Mouse (Mus musculus) embryonic facial prominence, embryonic 15.5 days (tissue): ENCODE measurements around the gene Hfe2. TPM values are rescaled to one million over a fixed set of nuclear protein-coding genes. Genes with fewer than 3 reads are reported as not detected.
"Not testable (repeated sequence)": the region's sequence is repeated elsewhere in the genome, so short reads cannot be mapped to it uniquely, and the experiment has no call there.

Experiments used
- ATAC-seq: fragments of 200-750 bp; cut with Nextera tagmentation; 2 replicates; pipeline ENCODE4 v1.8.0; 2017; ENCODE audit warnings: low read depth, moderate TSS enrichment; ENCODE audit not compliant: insufficient number of reproducible peaks, low FRiP score, low TSS enrichment
- H3K27ac ChIP-seq: fragments of 300-500 bp; sonication (generic); replicated peaks from 2 replicates; pipeline ENCODE4 v1.5.1; 2015; ENCODE audit warnings: mild to moderate bottlenecking, inconsistent platforms
- H3K27me3 ChIP-seq: fragments of 300-500 bp; sonication (generic); 2 replicates; pipeline ENCODE4 v1.6.1; 2015; ENCODE audit warnings: inconsistent platforms
- H3K36me3 ChIP-seq: fragments of 300-500 bp; sonication (generic); 2 replicates; pipeline ENCODE4 v1.6.1; 2015; ENCODE audit warnings: mild to moderate bottlenecking, inconsistent platforms
- H3K4me1 ChIP-seq: fragments of 300-500 bp; sonication (generic); 2 replicates; pipeline ENCODE4 v1.6.1; 2015; ENCODE audit warnings: inconsistent platforms
- H3K4me2 ChIP-seq: fragments of 300-500 bp; sonication (generic); replicated peaks from 2 replicates; pipeline ENCODE4 v1.6.1; 2015; ENCODE audit warnings: mild to moderate bottlenecking, inconsistent platforms
- H3K4me3 ChIP-seq: fragments of 300-500 bp; sonication (generic); replicated peaks from 2 replicates; pipeline ENCODE4 v1.5.1; 2015; ENCODE audit warnings: mild to moderate bottlenecking, inconsistent platforms
- H3K9ac ChIP-seq: fragments of 300-500 bp; sonication (generic); 2 replicates; pipeline ENCODE4 v1.6.1; 2015; ENCODE audit warnings: inconsistent platforms
- H3K9me3 ChIP-seq: fragments of 300-500 bp; sonication (generic); replicated peaks from 2 replicates; pipeline ENCODE4 v1.6.1; 2016; ENCODE audit warnings: inconsistent platforms
- WGBS: fragments of 180-500 bp; shearing (Covaris S2); methylation state at CpG from one replicate; pipeline ENCODE4 v1.1.7; 2015; 5-methylcytosine and 5-hydroxymethylcytosine counted together
- polyA plus RNA-seq: library from polyadenylated mRNA; unstranded; fragments of >200 nt; fragmentation: Nextera tagmentation; extraction: Ambion mirVana; gene quantifications from 2 replicates; pipeline ENCODE4 v1.2.1, GENCODE M21; 2015

Hfe2 gene
- polyA plus RNA-seq, 1 experiment from 2014 or later, result 12.4 TPM

DNA sequence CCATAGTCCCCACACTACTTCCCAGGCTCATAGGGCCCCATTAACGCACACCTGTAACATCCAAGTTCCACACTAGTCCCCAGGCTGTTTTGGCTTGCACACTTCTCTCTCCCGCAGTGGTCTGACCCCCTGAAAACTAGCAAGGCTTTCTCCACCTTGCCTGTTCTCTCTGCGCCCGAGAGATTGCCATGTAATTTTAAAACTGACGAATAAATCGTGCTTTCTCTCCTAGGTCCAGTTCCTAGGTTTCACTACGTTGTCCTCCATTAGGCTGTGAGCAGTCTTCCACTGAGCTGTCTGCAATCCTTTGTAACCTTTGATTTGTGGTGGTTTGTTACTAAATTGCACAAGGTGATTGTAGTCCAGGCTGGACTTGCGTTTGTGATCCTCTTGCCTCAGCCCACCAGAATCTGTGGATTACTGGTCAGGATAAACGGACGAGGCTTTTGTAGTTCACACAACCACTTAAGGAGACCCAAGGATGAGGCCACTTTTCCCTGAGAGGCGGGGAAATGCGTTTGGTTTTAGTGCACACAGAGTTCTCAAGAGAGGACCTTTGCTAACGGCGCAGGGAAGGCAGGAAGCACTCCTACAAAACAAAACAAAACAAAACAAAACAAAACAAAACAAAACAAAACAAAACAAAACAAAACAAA, 28.2 kb upstream of the Hfe2 start:
- ATAC-seq, H3K4me1 ChIP-seq, H3K36me3 ChIP-seq, H3K9me3 ChIP-seq, H3K27me3 ChIP-seq: not testable (repeated sequence)
- Histone ChIP-seq H3K27ac (0 out of 2 replicates have a peak overlapping the region, but pooled peaks have one; percentile 28), H3K4me3 (peak overlapping the region; percentile 61), H3K9ac (peak overlapping the region; percentile 28; the same call in 1 of the 2 replicates), H3K4me2 (peak overlapping the region; percentile 90)
- 13% methylated on average over 14 of the region's 14 CpGs for WGBS

DNA sequence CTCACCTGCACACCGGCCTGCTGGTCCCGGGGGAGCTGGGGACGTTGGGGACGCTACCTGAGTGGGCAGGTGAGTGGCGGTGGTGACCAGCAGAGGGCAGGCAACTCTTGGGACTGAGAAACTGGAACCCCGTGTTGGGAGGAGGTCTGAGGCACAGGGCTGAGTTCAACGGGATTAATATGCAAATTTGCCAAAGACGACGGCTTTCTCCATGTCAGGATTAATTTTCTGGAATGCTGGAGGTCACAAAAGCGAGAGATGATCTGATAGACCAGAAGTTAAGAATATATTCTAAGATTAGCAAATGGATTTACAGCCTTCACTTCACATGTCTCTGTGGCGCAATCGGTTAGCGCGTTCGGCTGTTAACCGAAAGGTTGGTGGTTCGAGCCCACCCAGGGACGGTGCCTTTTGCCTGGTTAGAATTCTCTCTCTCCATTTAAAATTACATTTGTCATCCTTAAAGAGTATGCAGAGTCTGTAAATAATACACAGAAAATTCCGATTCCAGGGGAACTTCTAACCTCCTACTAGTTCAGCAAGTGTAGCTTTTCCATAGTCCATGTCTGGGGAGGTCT, 27.4 kb upstream of the Hfe2 start:
- peak overlapping the region; percentile 44; the same call in 1 of the 2 replicates for H3K27ac ChIP-seq
- no peaks in the 10 kb centered on the region for H3K9me3 ChIP-seq
- no peaks in the 10 kb centered on the region for H3K36me3 ChIP-seq
- peak overlapping the region; percentile 61 for H3K4me3 ChIP-seq
- no peaks in the 10 kb centered on the region for H3K27me3 ChIP-seq
- under 1% methylated on average over 19 of the region's 19 CpGs for WGBS
- ATAC-seq, result 0 out of 2 replicates have a peak, but pooled peaks have one; percentile 12
- H3K4me2 ChIP-seq, result peak overlapping the region; percentile 90
- peaks cover 9% of the 10 kb centered on the region; the same call in 1 of the 2 replicates for H3K4me1 ChIP-seq
- H3K9ac ChIP-seq, result peak overlapping the region; percentile 28

DNA sequence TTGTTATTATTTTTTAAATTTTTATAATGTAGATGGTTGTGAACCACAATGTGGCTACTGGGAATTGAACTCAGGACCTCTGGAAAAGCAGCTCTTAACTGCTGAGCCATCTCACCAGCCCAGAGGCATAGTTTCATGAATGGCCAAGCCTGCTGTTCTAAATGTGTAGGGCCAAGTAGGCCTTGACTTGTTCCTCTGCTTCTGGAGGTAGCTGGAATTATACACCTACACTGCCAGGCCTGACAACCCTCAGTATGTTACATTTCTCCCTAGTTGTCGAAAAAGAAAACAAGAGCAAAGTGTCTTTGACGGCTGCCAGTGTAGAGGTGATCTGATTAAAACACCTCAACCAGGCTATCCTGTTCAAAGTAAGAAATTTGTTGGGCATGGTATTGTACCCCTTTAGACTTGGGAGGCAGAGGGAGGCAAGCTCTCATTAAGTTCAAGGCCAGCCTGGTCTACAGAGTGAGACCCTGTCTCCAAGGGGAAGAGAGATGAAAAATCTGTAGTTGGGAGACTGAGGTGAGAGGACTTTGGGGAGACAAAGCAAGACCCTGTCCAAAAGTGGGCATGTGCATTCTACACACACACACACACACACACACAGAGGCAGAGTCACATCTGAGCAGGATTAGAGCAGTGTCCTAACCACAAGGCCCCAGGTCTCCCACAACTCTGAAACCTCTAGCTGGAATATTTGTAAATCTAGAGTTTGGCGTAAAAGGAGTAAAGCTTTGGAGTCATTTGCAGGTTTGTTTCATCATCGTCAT, 26.3 kb upstream of the Hfe2 start:
- Histone ChIP-seq H3K27me3 (no peaks in the 10 kb centered on the region), H3K4me1 (peaks cover 9% of the 10 kb centered on the region; the same call in 1 of the 2 replicates), H3K9me3 (no peaks in the 10 kb centered on the region), H3K36me3 (no peaks in the 10 kb centered on the region), H3K27ac (0 out of 2 replicates have a peak overlapping the region, but pooled peaks have one; percentile 11), H3K4me3 (peak overlapping the region; percentile 80), H3K4me2 (peak overlapping the region; percentile 63; the same call in 1 of the 2 replicates), H3K9ac (no peak overlapping the region)
- 81% methylated on average over 4 of the region's 4 CpGs for WGBS
- no peak for ATAC-seq

DNA sequence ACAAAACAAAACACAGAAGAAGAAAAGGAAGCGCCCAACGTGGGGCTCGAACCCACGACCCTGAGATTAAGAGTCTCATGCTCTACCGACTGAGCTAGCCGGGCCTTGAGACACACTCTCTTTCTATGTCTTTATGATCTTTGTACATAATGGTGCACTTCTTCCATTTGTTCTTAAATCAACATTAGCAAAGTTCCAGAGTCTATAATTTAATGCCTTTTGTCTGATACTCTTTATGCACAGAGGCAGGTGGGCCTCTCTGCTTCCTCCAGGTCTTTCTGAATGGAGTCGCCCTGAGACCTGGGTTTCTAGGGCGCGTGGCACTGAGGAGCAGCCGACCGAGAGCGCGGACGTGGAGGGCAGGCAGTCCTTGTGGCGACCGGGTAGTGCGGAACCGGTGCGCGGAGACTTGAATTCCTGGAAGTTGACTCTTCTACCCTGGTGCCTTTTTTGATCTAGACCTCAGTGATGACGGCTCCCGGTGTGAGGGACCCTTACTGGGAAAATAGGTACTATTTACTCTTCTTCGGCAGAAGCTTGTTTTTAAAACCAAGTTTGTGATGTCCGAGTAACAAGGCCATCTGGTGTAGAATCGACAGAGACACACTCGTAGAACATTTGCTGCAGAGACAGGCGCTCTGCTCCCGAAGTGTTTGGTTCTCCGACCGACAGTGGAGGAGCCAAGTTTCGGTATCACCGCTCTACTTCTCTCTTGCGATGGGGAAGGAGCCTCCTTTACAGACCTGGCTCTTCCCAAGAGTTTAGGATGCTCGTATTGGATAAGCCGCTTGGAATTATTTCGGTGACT, 25.3 kb upstream of the Hfe2 start:
- peak overlapping the region; percentile 62 for H3K9ac ChIP-seq
- H3K27ac ChIP-seq, result peak overlapping the region; percentile 92
- no peaks in the 10 kb centered on the region for H3K9me3 ChIP-seq
- under 1% methylated on average over 36 of the region's 36 CpGs for WGBS
- H3K36me3 ChIP-seq, result no peaks in the 10 kb centered on the region
- H3K4me1 ChIP-seq, result peaks cover 9% of the 10 kb centered on the region; the same call in 1 of the 2 replicates
- no peaks in the 10 kb centered on the region for H3K27me3 ChIP-seq
- ATAC-seq, result peak; percentile 41; the same call in 1 of the 2 replicates
- peak overlapping the region; percentile 80 for H3K4me3 ChIP-seq
- H3K4me2 ChIP-seq, result peak overlapping the region; percentile 63

DNA sequence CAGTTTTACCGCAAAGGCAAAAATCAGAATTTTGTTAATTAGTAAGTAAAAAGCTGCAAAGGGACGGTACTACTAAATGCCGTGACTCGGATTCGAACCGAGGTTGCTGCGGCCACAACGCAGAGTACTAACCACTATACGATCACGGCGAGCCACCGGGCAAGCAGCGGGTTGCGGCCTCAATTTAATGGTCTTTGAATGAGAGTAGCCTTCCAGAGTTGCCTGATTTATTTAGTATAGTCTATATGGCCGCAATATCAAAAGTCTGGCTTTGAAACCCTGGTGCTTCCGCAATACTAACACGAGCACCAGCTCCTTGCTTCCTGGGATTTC, 24.7 kb upstream of the Hfe2 start:
- H3K4me1 ChIP-seq, result peaks cover 9% of the 10 kb centered on the region; the same call in 1 of the 2 replicates

DNA sequence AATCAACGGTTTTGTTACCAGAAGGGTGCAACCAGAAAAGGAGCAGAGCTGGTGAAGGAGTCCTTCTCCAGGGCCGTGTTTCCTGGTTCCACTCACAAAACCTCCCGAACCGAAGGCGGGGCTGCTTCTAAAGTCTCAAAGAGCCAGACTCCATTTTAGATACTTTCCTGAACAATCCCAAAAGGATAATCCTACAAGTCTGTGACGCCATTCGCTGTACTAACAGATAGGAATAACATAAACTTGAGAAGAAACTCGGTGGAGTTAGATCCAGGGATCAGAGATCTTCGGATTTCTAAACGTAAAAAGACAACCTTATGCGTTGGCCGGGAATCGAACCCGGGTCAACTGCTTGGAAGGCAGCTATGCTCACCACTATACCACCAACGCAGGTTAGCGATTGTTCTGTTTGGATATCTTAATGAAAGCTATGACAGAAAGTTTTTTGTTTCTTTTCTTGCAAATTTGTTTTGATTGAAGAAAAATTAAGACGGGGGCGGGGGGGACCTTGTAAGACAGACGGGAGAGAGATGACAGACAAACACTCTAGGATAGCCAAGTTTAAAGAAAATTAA, 24.2 kb upstream of the Hfe2 start:
- peak overlapping the region; percentile 63 for H3K4me2 ChIP-seq
- peak; percentile 74 for ATAC-seq
- peak overlapping the region; percentile 70 for H3K9ac ChIP-seq
- H3K36me3 ChIP-seq, result no peaks in the 10 kb centered on the region
- under 1% methylated on average over 19 of the region's 19 CpGs for WGBS
- peak overlapping the region; percentile 80 for H3K4me3 ChIP-seq
- H3K4me1 ChIP-seq, result peaks cover 9% of the 10 kb centered on the region; the same call in 1 of the 2 replicates
- no peaks in the 10 kb centered on the region for H3K9me3 ChIP-seq
- peak overlapping the region; percentile 92 for H3K27ac ChIP-seq
- no peaks in the 10 kb centered on the region for H3K27me3 ChIP-seq

More for the DNA sequence above, 24.7 kb upstream of the Hfe2 start:
- WGBS, result under 1% methylated on average over 17 of the region's 17 CpGs
- no peaks in the 10 kb centered on the region for H3K36me3 ChIP-seq
- H3K9me3 ChIP-seq, result no peaks in the 10 kb centered on the region
- peak overlapping the region; percentile 80 for H3K4me3 ChIP-seq
- ATAC-seq, result peak; percentile 83
- peak overlapping the region; percentile 63 for H3K4me2 ChIP-seq
- H3K9ac ChIP-seq, result peak overlapping the region; percentile 70
- peak overlapping the region; percentile 92 for H3K27ac ChIP-seq
- no peaks in the 10 kb centered on the region for H3K27me3 ChIP-seq

DNA sequence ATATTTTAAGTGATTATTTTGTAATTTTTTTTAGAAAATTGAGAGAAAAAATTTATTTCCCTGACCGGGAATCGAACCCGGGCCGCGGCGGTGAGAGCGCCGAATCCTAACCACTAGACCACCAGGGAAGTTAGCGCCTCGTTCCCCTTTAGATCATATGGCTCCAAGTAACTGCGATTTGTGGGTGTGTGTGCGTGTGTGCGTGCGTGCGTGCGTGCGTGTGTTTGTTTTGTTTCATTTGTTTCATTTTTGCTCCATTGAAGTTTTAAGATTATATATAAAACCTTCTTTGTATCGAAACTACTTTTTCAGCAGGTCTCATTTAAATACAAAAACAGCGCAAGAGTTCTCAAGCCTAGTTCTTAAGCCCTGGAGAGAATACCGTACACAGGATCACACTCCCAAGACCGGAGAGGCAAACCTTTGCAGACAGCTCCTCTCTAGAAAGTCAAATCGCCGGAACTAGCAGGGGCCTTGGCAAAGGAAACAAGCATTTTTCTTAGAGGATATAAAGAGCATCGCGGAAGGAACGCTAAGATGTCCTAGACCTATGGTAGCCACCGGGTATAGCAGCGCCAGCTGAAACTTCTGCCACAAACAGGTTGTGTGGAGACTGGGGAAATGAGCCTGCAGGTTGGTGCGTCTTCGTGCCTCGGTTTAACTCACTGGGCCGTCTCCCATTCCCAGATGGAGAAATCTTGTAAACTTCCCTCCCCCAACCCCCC, 23.4 kb upstream of the Hfe2 start:
- WGBS, result under 1% methylated on average over 32 of the region's 32 CpGs
- peak; percentile 81 for ATAC-seq
- peak overlapping the region; percentile 80 for H3K4me3 ChIP-seq
- H3K27ac ChIP-seq, result peak overlapping the region; percentile 92
- H3K4me2 ChIP-seq, result peak overlapping the region; percentile 77
- H3K36me3 ChIP-seq, result no peaks in the 10 kb centered on the region
- H3K9me3 ChIP-seq, result no peaks in the 10 kb centered on the region
- no peaks in the 10 kb centered on the region for H3K27me3 ChIP-seq
- H3K9ac ChIP-seq, result peak overlapping the region; percentile 51
- H3K4me1 ChIP-seq, result peaks cover 9% of the 10 kb centered on the region; the same call in 1 of the 2 replicates

DNA sequence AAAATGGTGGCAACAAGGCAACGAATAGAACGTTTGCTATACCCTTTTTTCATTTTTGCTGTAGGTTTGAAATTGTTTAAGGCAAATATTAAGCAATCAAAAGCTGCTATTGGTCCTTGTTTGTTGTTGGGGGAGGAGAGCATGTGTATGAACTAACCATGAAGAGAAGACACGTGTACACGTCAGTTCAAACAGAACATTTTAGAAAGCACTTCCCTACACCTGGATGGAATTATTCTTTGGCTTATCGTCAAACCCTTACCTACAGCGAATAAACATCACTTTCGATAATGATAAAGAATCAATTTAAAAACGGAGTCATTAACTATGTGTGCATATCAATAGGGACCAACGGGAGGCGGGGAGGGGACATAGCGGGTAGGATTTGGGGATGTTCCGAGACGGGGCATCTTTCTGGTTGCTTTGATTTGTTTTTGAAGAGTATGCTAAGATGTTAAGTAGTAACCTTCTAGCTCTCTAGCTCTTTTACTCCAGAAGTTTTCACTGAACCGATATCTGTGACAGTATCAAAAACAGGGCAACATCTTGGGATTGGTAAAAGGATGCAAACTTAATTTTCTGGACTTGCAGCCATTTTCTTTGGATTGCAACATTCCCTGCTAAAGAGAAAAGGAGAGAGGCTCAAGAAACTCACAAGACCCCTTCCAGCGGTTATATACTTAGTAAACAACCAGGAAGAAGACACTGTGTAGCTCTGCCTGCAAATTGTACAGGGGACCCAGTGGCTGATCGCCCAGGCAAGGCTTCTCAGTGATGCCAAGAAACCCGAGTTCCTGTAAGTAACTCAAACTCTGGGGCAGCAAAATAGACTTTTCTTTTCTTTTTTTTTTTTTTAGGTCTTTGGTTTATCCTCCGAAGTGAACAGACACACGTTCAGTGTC, 22.5 kb upstream of the Hfe2 start:
- peaks cover 6% of the 10 kb centered on the region; the same call in 1 of the 2 replicates for H3K4me1 ChIP-seq
- no peaks in the 10 kb centered on the region for H3K27me3 ChIP-seq
- H3K9me3 ChIP-seq, result no peaks in the 10 kb centered on the region
- H3K4me3 ChIP-seq, result peak overlapping the region; percentile 80
- peak overlapping the region; percentile 51 for H3K9ac ChIP-seq
- H3K4me2 ChIP-seq, result peak overlapping the region; percentile 77
- WGBS, result under 1% methylated on average over 19 of the region's 19 CpGs
- H3K36me3 ChIP-seq, result no peaks in the 10 kb centered on the region
- peak overlapping the region; percentile 91 for H3K27ac ChIP-seq
- ATAC-seq, result no peak

DNA sequence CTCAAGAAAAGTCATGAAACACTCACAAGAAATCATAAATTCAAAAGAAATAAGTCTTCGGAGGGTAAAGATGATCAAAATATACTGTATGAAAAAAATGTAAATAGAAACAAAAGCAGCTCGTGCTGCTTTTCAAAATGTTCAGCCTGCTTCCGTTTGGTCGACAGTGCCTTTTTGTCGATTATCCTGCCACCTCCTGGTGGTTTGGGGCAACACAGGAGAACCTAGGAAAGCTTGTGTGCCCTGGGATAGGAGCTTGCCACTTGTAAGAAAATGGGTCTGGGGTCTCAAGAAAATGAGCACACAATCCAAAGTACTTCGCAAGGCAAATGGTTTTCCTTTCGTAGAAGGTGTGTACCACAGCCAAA, 21.9 kb upstream of the Hfe2 start:
- peaks cover 4% of the 10 kb centered on the region; the same call in 1 of the 2 replicates for H3K4me1 ChIP-seq
- H3K27me3 ChIP-seq, result no peaks in the 10 kb centered on the region
- H3K4me2 ChIP-seq, result peak overlapping the region; percentile 77
- no peaks in the 10 kb centered on the region for H3K9me3 ChIP-seq
- no peak overlapping the region for H3K9ac ChIP-seq
- no peaks in the 10 kb centered on the region for H3K36me3 ChIP-seq
- ATAC-seq, result no peak
- H3K4me3 ChIP-seq, result peak overlapping the region; percentile 80
- peak overlapping the region; percentile 91 for H3K27ac ChIP-seq
- under 1% methylated on average over 7 of the region's 7 CpGs for WGBS
